ENCODE assay signal across 7 mouse cellular contexts in the genomic region with DNA sequence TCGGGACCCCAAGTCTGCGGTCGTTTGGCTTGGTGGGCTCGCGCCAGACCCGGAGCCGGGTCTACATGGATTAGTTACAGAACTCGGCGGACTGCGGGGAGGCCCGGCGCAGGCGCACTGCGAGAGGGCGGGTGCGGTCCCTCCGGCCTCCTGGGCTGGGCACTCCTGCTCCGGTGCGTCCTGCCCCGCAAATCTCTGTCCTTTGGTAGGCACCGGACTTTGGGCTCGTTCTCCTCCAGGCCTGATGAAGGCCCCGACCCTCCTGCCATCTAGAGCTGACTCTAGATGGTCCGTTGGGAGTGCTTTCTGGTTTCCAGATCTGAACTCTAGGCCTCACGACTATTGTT. TPM values are rescaled to one million over a fixed set of nuclear protein-coding genes. Genes with fewer than 3 reads are reported as not detected.
DNase-seq lines count a peak whose midpoint lies in the region; ATAC-seq and TF ChIP-seq lines count a peak whose summit lies in the region.

No protein-coding gene starts in this region.

- H3K27ac ChIP-seq in testis, adult 2 months (ENCODE audit: control insufficient read depth, insufficient read depth, low read depth, low read length): peak overlapping the region; percentile 81
- H3K27ac ChIP-seq in forebrain, embryonic 12.5 days: peak overlapping the region; percentile 57; the same call in 1 of the 2 replicates
- H3K27ac ChIP-seq in liver, embryonic 14.5 days: no peak overlapping the region

- no peaks in the 10 kb centered on the region for H3K27me3 ChIP-seq in testis, adult 2 months (ENCODE audit: control insufficient read depth, insufficient read depth, low read length)
- no peaks in the 10 kb centered on the region for H3K27me3 ChIP-seq in forebrain, embryonic 12.5 days
- no peaks in the 10 kb centered on the region for H3K27me3 ChIP-seq in liver, embryonic 14.5 days (ENCODE audit: control insufficient read depth, insufficient read depth, low read length)

- TF ChIP-seq POLR2A in testis, adult 2 months (IDR thresholded peaks at IDR 0.05; ENCODE audit: control insufficient read depth, low read depth, low read length): no peak

- H3K9ac ChIP-seq in forebrain, embryonic 12.5 days: peak overlapping the region; percentile 81
- H3K9ac ChIP-seq in liver, embryonic 14.5 days (replicated peaks): peak overlapping the region; percentile 63

- under 1% methylated on average over 25 of the region's 25 CpGs for WGBS in forebrain, embryonic 12.5 days
- WGBS in liver, embryonic 14.5 days (ENCODE audit: insufficient replicate concordance): under 1% methylated on average over 25 of the region's 25 CpGs

- H3K9me3 ChIP-seq in forebrain, embryonic 12.5 days: no peaks in the 10 kb centered on the region
- H3K9me3 ChIP-seq in liver, embryonic 14.5 days (ENCODE audit: control insufficient read depth, low read length): no peaks in the 10 kb centered on the region

- peak overlapping the region; percentile 69 for H3K4me2 ChIP-seq in forebrain, embryonic 12.5 days
- peak overlapping the region; percentile 75 for H3K4me2 ChIP-seq in liver, embryonic 14.5 days (ENCODE audit: low read depth)

- peaks cover 12% of the 10 kb centered on the region for H3K4me1 ChIP-seq in testis, adult 2 months (ENCODE audit: control insufficient read depth, insufficient read depth, low read length)
- H3K4me1 ChIP-seq in forebrain, embryonic 12.5 days: peaks cover 14% of the 10 kb centered on the region
- H3K4me1 ChIP-seq in liver, embryonic 14.5 days (replicated peaks; ENCODE audit: control insufficient read depth in 2 of 2, insufficient read depth in 2 of 2, low read length in 1 of 2): peaks cover 0 to 9% of the 10 kb centered on the region in 2 experiments; a peak in 2 of 4 replicates

- ATAC-seq in forebrain, embryonic 12.5 days (ENCODE audit: low FRiP score): peak; percentile 87; the same call in 1 of the 2 replicates
- peak; percentile 89 for ATAC-seq in liver, embryonic 14.5 days (ENCODE audit: insufficient read depth)

- DNase-seq in testis, postnatal 14 days (ENCODE audit: low spot score): no peak
- no peak for DNase-seq in liver, embryonic 14.5 days (ENCODE audit: low read depth in 3 of 3, low spot score in 3 of 3)
- no peak for DNase-seq in urinary bladder, postnatal 4 days (ENCODE audit: low spot score in 2 of 2)
- DNase-seq in cerebellum, adult 9-11 months: no peak
- no peak for DNase-seq in lung, postnatal 14 days

- peak overlapping the region; percentile 97 for H3K4me3 ChIP-seq in testis, adult 2 months (ENCODE audit: control insufficient read depth, low read depth, low read length)
- H3K4me3 ChIP-seq in forebrain, embryonic 12.5 days (replicated peaks): peak overlapping the region; percentile 75
- peak overlapping the region; percentile 68 to 77 for H3K4me3 ChIP-seq in liver, embryonic 14.5 days (ENCODE audit: insufficient read depth in 1 of 2, low read depth in 2 of 2, low read length in 2 of 2)

- no peak for TF ChIP-seq EP300 in liver, embryonic 14.5 days (IDR thresholded peaks at IDR 0.05; ENCODE audit: low read depth)

- H3K36me3 ChIP-seq in testis, adult 2 months (ENCODE audit: control insufficient read depth, insufficient read depth, low read length): no peaks in the 10 kb centered on the region
- H3K36me3 ChIP-seq in forebrain, embryonic 12.5 days (replicated peaks): peaks cover 17% of the 10 kb centered on the region
- no peaks in the 10 kb centered on the region for H3K36me3 ChIP-seq in liver, embryonic 14.5 days (replicated peaks; ENCODE audit: control insufficient read depth, insufficient read depth, low read depth)

- no peak for TF ChIP-seq CTCF in testis, adult 2 months (IDR thresholded peaks at IDR 0.05; ENCODE audit: control insufficient read depth, insufficient read depth, insufficient replicate concordance, low read depth, low read length)
- TF ChIP-seq CTCF in liver, embryonic 14.5 days (IDR thresholded peaks at IDR 0.05; ENCODE audit: low read depth): no peak

RNA-seq across cellular contexts. Expression of gene Pdcl3, which starts 2.4 kb away (rescaled TPM):
- polyA plus RNA-seq in testis, adult 2 months (2012; rRNA removed): 6.6 and 8.1 TPM in 2 replicates
- polyA plus RNA-seq in forebrain, embryonic 12.5 days (2016; fragmentation: Nextera tagmentation; extraction: Ambion mirVana): 174 and 179 TPM in 2 replicates
- polyA plus RNA-seq in liver, embryonic 14.5 days (2012; rRNA removed): 11.6 and 24.1 TPM in 2 replicates
- 30.6 and 36.3 TPM in 2 replicates for polyA plus RNA-seq in liver, embryonic 14.5 days (2014; fragmentation: Nextera tagmentation; extraction: Ambion mirVana)

RNA-seq across cellular contexts. Expression of gene Nms, which starts 48.9 kb away (rescaled TPM):
- not detected in 2 replicates for polyA plus RNA-seq in testis, adult 2 months (2012; rRNA removed)
- polyA plus RNA-seq in forebrain, embryonic 12.5 days (2016; fragmentation: Nextera tagmentation; extraction: Ambion mirVana): 0.27 TPM in 1 of 2 replicates, not detected in the other
- not detected in 2 replicates for polyA plus RNA-seq in liver, embryonic 14.5 days (2012; rRNA removed)
- not detected in 2 replicates for polyA plus RNA-seq in liver, embryonic 14.5 days (2014; fragmentation: Nextera tagmentation; extraction: Ambion mirVana)
